Mouse (Mus musculus) kidney, embryonic 14.5 days (tissue): ENCODE data around the gene Inhbc. TPM values are rescaled to one million over a fixed set of nuclear protein-coding genes. Genes with fewer than 3 reads are reported as not detected.
A peak's percentile ranks its signal among the peaks of the same experiment; 100 is the strongest.

Experiments
- ATAC-seq: fragments of 200-750 bp; cut with Nextera tagmentation; 2 replicates; pipeline ENCODE4 v1.8.0; 2017; ENCODE audit warnings: moderate number of reproducible peaks, mild to moderate bottlenecking, moderate TSS enrichment, moderate library complexity; ENCODE audit not compliant: low FRiP score, low TSS enrichment
- H3K27ac ChIP-seq: fragments of 300-500 bp; sonication (generic); 2 replicates; pipeline ENCODE4 v1.5.1; 2014; ENCODE audit warnings: low read depth, mild to moderate bottlenecking, low read length, moderate library complexity, mixed read lengths
- H3K27me3 ChIP-seq: fragments of 300-500 bp; sonication (generic); 2 replicates; pipeline ENCODE4 v1.6.1; 2014; ENCODE audit warnings: mild to moderate bottlenecking, low read length; ENCODE audit not compliant: control insufficient read depth, insufficient read depth
- H3K36me3 ChIP-seq: fragments of 300-500 bp; sonication (generic); 2 replicates; pipeline ENCODE4 v1.6.1; 2014; ENCODE audit warnings: low read length, mixed read lengths; ENCODE audit not compliant: control insufficient read depth, insufficient read depth
- H3K4me1 ChIP-seq: fragments of 300-500 bp; sonication (generic); 2 replicates; pipeline ENCODE4 v1.6.1; 2014; ENCODE audit warnings: low read length, mixed read lengths; ENCODE audit not compliant: control insufficient read depth, insufficient read depth
- H3K4me2 ChIP-seq: fragments of 300-500 bp; sonication (generic); replicated peaks from 2 replicates; pipeline ENCODE4 v1.6.1; 2014; ENCODE audit warnings: low read depth, mild to moderate bottlenecking, low read length
- H3K4me3 ChIP-seq: fragments of 300-500 bp; sonication (generic); 2 replicates; pipeline ENCODE4 v1.5.1; 2014; ENCODE audit warnings: mild to moderate bottlenecking, low read length
- H3K9ac ChIP-seq: fragments of 300-500 bp; sonication (generic); 2 replicates; pipeline ENCODE4 v1.6.1; 2014; ENCODE audit warnings: low read depth, mild to moderate bottlenecking, low read length, moderate library complexity
- H3K9me3 ChIP-seq: fragments of 300-500 bp; sonication (generic); 2 replicates; pipeline ENCODE4 v1.6.1; 2016; ENCODE audit warnings: low read length; ENCODE audit not compliant: control insufficient read depth
- WGBS: fragments of 180-500 bp; shearing (Covaris S2); extraction: QIAGEN DNeasy Blood & Tissue Kit; methylation state at CpG from one replicate; pipeline ENCODE4 v1.1.7; 2014; 5-methylcytosine and 5-hydroxymethylcytosine counted together
- polyA plus RNA-seq: library from polyadenylated mRNA; unstranded; fragments of >200 nt; fragmentation: Nextera tagmentation; extraction: Ambion mirVana; gene quantifications from 2 replicates; pipeline ENCODE4 v1.2.1, GENCODE M21; 2014

Inhbc gene
- polyA plus RNA-seq, 1 experiment from 2014 or later, result 0.22 TPM

GRCm38 (mm10) chr10:127346173-127346572 is 24.1 kb downstream of the Inhbc start:
- no peak for ATAC-seq
- WGBS, result 83% methylated on average over 3 of the region's 3 CpGs
- Histone ChIP-seq H3K4me3 (no peak overlapping the region), H3K36me3 (no peaks in the 10 kb centered on the region), H3K27me3 (no peaks in the 10 kb centered on the region), H3K4me1 (0 out of 2 replicates have a peak, but pooled peaks cover 5% of the 10 kb centered on the region), H3K27ac (no peak overlapping the region), H3K4me2 (no peak overlapping the region), H3K9ac (no peak overlapping the region), H3K9me3 (no peaks in the 10 kb centered on the region)

- H3K36me3 ChIP-seq, result no peaks in the 10 kb centered on the region
- 67% methylated on average over 3 of the region's 3 CpGs for WGBS
- H3K9ac ChIP-seq, result no peak overlapping the region
- no peak overlapping the region for H3K4me3 ChIP-seq
- no peaks in the 10 kb centered on the region for H3K9me3 ChIP-seq
- H3K4me1 ChIP-seq, result peaks cover 9% of the 10 kb centered on the region
- H3K4me2 ChIP-seq, result no peak overlapping the region
- no peak overlapping the region for H3K27ac ChIP-seq
- H3K27me3 ChIP-seq, result peaks cover 3% of the 10 kb centered on the region; the same call in 1 of the 2 replicates
- no peak for ATAC-seq
These were observed 27.2 kb downstream of the Inhbc start for GRCm38 (mm10) chr10:127343029-127343428.

- peak; percentile 50 for ATAC-seq
- Histone ChIP-seq H3K9ac (peak within 1 kb of the TSS; percentile 57), H3K4me2 (peak within 1 kb of the TSS; percentile 73), H3K27me3 (peaks cover 3% of the 10 kb centered on the region; the same call in 1 of the 2 replicates), H3K4me3 (peak within 1 kb of the TSS; percentile 53), H3K4me1 (peaks cover 9% of the 10 kb centered on the region), H3K36me3 (peaks cover 3% of the 10 kb centered on the region), H3K27ac (peak within 1 kb of the TSS; percentile 87), H3K9me3 (no peaks in the 10 kb centered on the region)
- WGBS, result under 1% methylated on average over 29 of the region's 29 CpGs
These were observed 28.2 kb downstream of the Inhbc start, which contains the start of gene Gli1 for GRCm38 (mm10) chr10:127341891-127342639. TSS of gene Gli1 (minus strand) at chr10:127341974.

GRCm38 (mm10) chr10:127341360-127341690 is 28.9 kb downstream of the Inhbc start:
- Histone ChIP-seq H3K4me3 (peak overlapping the region; percentile 53), H3K36me3 (peaks cover 10% of the 10 kb centered on the region), H3K4me1 (peaks cover 9% of the 10 kb centered on the region), H3K9ac (peak overlapping the region; percentile 57), H3K9me3 (no peaks in the 10 kb centered on the region), H3K4me2 (peak overlapping the region; percentile 73), H3K27me3 (peaks cover 3% of the 10 kb centered on the region; the same call in 1 of the 2 replicates), H3K27ac (peak overlapping the region; percentile 87)
- WGBS, result 0% methylated on average over 9 of the region's 11 CpGs
- no peak for ATAC-seq

GRCm38 (mm10) chr10:127340577-127341359 is 29.5 kb downstream of the Inhbc start:
- WGBS, result under 1% methylated on average over 27 of the region's 27 CpGs
- Histone ChIP-seq H3K4me1 (peaks cover 9% of the 10 kb centered on the region), H3K9ac (peak overlapping the region; percentile 57), H3K4me3 (peak overlapping the region; percentile 53), H3K27ac (peak overlapping the region; percentile 87), H3K9me3 (no peaks in the 10 kb centered on the region), H3K4me2 (peak overlapping the region; percentile 73), H3K27me3 (peaks cover 3% of the 10 kb centered on the region; the same call in 1 of the 2 replicates), H3K36me3 (peaks cover 14% of the 10 kb centered on the region)
- ATAC-seq, result no peak

GRCm38 (mm10) chr10:127339683-127340576 is 30.3 kb downstream of the Inhbc start:
- Histone ChIP-seq H3K27ac (peak overlapping the region; percentile 87), H3K4me2 (peak overlapping the region; percentile 73), H3K9ac (peak overlapping the region; percentile 57), H3K9me3 (no peaks in the 10 kb centered on the region), H3K36me3 (peaks cover 17% of the 10 kb centered on the region), H3K4me1 (peaks cover 9% of the 10 kb centered on the region), H3K27me3 (peaks cover 3% of the 10 kb centered on the region; the same call in 1 of the 2 replicates), H3K4me3 (peak overlapping the region; percentile 53)
- peak; percentile 68 for ATAC-seq
- under 1% methylated on average over 40 of the region's 42 CpGs for WGBS

- under 1% methylated on average over 31 of the region's 31 CpGs for WGBS
- peaks cover 3% of the 10 kb centered on the region; the same call in 1 of the 2 replicates for H3K27me3 ChIP-seq
- peak overlapping the region; percentile 57 for H3K9ac ChIP-seq
- peaks cover 18% of the 10 kb centered on the region for H3K36me3 ChIP-seq
- peaks cover 9% of the 10 kb centered on the region for H3K4me1 ChIP-seq
- H3K4me2 ChIP-seq, result peak overlapping the region; percentile 73
- peak; percentile 74 for ATAC-seq
- no peaks in the 10 kb centered on the region for H3K9me3 ChIP-seq
- peak overlapping the region; percentile 87 for H3K27ac ChIP-seq
- peak overlapping the region; percentile 53 for H3K4me3 ChIP-seq
These were observed 31.1 kb downstream of the Inhbc start for GRCm38 (mm10) chr10:127338930-127339682.
